Mouse (Mus musculus): ENCODE results near the gene Zfp750.

Zfp750 gene

DNA sequence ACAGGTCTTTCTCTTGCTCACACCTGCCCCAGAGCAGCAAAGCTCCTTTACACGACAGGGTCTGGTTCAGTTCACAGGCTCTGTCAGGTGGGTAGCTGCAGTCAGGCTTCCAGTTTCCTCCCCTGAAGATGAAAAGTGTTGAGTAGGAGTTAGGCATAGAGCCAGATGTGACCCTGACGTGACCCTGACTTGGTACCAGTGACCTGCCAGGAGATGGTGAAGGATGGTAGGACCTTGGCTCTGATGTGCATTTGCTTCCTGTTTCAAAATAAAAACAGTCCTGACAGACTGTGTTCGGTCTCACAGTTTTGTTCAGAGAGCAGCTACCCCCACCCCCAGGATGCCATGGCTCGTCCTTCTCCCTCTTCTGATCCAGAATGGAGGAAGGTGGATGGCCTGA lies 23.3 kb upstream of the Zfp750 start:
- DNase-seq (ENCODE audit: low read depth, low spot score), result no peak

DNA sequence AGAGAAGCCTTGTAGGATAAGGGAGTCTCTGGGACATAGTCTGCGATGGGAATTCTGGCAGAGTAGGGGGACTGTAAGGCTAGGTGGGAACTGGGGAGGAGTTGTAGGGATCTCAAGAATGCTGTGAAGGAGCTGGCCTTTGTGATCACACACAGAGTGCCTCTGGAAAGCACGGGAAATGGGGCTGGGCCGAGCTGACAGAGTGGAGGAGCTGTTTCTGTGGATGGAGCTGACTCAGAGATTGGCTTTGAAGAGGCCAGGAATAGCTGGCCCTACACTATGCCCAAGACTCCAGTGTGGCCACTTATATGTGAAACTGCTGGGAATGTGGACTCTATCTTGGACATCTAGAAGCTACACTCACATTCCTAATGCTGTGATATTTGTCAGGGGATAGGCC lies 17.4 kb upstream of the Zfp750 start:
- DNase-seq (ENCODE audit: low read depth, low spot score), result no peak

DNA sequence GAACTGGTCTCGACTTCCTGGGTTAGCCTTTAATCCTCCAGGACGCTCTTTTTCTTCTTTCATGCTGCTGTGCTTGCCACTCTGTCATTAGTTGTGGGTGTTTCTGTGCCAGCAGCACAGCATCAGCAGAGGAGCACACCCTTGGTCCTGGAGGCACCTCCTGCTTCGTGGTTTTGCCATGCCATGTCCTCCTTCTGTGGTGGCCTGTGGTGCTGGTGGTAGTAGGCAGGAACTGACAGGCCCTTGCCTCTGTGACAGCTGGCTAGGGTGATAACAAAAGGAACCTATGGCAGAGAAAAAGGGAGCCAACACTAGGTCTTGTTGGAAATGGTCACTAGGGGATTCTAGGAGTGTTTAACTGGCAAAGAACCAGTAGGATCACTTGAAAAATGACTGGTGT lies 10.6 kb upstream of the Zfp750 start:
- DNase-seq (ENCODE audit: low read depth, low spot score), result no peak

DNA sequence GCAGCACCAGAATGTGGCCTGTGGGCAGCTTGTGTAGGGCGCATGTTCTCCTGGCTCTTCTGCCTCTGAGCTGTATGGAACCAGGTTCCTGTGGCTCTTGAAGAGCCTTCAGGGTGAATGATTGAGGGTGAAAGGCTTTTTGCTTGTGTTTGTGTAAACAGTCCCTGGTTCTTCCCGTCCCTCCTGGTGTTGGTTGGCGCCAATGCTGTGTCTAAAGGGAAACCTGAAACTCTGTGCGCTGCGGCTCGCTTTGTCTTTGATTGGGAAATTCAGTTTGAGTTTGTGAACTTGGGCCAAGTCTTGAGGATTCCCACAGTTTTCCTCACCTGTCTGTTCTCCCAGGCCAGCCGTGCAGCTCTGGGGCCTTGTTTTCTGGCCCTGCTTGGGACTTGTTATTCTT lies 5.1 kb upstream of the Zfp750 start:
- DNase-seq (ENCODE audit: low read depth, low spot score), result no peak

DNA sequence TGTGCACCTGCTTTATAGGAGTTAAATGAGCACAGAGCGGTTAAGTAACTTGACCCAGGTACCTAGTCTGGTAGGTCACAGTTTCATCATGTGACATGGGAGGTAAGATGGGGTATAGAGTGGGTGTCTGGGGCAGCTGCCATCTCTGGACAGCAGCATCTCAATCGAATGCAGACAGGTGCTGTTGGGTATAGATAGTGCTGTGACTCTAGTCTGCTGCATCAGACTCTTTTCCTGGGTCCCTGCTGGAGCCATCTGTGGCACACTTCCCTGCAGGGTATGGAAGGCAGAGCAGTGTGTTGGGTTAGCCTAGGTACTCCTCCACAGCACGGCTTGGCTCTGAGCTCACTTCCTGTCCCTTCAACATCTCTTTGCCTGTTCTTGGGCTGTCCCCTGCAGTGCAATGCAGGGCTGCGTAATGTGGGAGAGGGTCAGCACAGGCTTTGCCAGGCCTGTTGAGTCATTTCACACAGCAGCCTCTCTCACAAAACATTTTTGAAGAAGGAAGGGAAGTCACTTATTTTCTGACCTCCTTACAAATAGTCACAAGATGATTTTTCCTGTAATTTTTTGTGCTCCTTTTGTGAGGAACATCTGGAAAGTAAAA lies 3.1 kb upstream of the Zfp750 start:
- no peak for DNase-seq (ENCODE audit: low read depth, low spot score)

DNA sequence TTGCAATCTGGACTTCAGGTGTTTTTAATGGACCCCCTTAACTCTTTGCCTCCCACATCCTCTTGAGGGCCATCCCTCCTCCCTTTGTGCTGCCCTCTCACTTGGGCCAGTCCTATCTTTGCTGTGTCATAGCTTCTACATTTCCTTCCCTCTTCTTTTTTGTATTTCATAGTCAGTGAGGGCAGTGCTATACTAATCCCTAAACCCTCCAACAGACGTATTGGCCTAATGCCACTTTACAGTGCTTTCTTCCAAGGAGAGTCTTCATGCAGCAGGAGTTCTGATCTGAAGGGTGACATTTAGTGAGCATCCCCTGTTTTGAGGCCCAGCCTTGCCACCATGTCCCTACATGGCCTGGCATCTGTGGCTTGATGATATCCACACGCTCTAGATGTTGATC lies 1.6 kb upstream of the Zfp750 start:
- DNase-seq (ENCODE audit: low read depth, low spot score), result no peak

DNA sequence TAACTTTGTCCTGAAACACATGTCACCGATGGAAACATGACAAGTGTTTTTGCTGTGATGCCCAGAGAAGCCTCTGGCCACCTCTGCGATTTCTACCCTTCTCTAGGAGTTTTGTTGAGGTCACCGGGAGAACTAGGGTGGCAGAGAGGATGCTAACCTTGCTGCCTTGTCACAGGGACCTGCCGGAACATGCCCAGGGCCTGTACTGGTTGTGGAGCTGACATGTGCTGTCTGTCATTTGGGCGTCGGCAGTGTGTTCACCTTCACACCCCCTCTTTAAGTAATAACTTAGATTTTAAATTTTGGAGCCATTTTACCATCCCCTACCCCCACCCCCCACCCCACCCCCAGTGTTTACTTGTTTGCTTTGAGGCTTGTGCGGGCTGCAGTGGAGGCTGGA lies 570 bp upstream of the Zfp750 start:
- DNase-seq (ENCODE audit: low read depth, low spot score), result peak; percentile 29

DNA sequence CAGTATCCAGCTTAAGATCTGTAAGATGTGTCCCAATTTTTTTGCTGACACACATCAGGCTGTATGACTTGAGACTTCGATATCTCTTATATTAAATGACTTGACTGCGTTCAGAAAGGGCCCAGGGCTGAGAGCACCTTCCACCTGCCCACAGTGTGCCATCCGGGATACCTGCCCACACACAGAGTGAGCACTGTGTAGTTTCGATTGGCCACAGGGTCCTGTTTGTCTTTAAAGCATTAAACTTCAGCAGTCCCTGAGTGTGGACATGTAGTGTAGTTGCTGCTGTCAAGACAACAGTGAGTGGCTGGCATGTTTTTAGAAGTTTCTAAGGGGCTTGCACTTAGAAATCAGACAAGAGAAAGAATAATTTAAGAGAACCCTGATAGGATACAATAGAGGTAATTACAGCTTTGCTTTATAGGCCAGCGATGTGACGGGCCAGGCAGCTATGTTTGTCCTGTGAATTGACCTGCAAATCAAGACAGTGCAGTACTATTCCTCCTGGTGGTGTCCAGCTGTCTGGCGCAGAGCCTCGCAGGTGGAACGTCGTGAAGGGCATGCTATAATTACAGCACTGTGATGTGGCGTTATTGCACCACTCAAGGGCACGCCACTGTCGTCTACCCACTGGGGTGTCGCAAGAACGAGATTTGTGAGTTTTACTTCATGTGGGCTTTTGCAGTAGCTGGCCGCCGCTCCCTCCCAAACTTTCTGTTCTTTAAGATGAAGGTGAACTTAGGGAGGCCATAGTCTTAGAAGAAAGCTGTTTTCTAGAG lies 1.3 kb downstream of the Zfp750 start:
- DNase-seq (ENCODE audit: low read depth, low spot score), result no peak

DNA sequence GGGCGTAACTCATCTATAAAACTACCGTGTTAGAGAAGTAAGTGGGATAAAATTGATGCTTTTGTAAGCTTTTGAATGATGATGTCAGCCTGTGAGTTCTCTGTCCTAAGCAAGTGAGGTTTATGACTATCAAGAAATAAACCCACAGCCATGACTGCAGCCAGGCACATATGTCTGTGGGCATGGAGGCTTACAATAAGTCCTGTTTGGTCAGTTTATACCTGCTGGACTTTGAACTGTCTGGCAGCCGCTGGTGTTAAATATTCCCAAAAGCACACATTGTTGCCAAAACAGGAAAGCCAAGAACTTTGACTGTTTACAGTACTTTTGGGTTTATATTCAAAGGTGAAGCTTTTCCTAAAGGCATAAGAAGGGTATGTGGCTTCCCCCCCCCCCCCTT lies 2.2 kb downstream of the Zfp750 start:
- DNase-seq (ENCODE audit: low read depth, low spot score), result no peak

DNA sequence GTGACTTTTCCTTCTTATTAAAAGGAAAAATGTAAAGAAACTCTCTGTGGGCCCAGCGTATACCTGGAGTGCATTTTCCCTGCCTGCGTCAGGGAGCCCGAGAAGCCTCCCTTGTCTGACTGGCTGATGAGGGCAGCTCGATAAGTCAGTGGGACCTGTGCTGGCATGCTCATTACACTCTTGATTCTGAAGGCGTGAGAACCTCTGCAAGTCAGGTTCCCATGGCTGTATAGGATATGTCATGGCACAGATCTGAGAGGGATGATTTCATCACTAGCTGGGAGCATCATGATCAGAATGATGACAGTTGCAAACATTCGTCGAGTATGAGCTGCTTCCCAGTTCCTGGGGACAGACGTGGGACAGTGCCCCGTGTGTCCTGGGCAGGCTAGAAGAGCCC lies 3.1 kb downstream of the Zfp750 start:
- no peak for DNase-seq (ENCODE audit: low read depth, low spot score)

DNA sequence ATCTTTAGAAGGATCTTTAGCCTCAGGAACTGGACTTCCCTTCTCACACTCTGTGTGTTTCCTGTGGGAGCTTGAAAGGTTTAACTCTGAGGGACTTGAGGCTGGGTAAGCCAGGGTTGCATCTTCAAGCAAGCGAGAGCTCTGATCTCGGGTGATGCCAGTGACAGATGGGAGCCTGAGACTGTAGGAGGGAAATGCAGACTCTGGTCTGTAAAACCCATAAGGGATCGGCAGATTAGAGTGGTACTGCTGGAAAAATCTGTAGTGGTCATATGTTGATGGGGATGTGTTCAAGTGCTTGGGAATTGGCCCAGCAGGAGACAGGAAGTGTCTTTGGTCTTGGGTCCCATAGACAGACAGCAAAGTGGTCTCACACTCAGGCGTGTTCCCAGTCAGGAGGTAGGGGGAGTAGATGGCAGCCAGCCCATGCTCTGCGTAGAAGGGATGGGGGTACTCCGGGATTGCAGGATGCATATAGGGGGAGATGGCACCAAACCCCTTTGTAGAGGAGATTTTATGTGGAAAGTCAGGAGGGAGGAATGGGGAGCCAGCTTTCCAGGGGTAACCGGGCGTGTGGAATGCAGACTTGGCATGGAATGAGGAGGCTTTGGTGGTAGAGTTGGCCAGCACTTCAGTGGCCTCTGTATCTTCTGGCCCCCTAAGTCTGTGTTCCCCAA lies 6.1 kb downstream of the Zfp750 start:
- DNase-seq (ENCODE audit: low read depth, low spot score), result no peak

DNA sequence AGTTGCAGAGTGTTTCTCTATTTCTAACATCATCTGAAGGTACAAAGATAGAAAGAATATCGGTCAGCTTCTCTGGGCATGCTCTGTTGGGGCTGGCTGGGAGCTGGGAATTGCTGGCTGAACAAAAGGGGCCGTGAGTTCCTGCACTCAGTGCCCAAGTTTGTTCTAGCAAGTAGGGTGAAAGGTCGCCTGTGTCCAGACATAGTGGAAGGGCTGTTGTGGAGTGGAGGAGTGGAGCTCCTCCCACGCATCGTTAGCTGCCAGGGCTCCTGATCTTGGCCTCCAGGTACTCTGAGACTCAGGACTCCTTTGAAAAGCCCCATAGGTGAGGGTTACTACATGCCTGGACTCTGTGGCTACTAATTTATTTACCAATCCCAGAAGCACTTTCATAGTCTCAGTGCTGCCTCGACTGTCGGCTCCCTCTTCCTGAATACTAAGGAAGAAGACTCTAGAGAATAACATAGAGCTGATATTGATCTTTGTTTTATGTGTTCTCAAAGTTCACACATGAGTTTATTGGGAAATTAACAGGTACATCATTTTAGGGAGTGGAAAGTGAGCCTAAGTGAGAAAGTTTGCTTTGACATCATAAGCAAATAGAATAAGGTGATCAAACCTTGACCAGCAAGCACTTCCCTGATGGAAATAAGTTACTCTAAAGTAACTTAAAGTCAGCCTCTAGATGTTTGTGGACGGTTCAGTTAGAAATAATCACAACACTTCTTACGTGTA lies 8.5 kb downstream of the Zfp750 start:
- no peak for DNase-seq (ENCODE audit: low read depth, low spot score)

DNA sequence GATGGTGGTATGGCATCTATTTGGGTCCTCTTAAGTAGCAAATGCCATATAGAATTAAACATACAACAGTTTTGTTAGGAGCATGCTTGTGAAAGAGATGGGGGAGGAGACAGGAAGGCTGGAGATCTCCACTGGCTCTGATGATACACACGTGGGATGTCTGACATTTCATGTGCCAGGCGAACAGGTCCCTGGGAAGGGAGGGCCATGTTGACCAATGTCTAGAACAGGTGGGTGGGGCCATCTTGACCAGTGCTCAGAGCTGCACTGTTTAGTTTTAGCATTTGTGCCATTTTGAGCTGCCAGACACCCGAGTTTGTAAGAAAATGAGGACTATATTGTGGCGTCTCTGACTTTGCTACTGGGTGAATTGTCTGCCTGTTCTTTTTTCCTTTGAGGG lies 10.7 kb downstream of the Zfp750 start:
- no peak for DNase-seq (ENCODE audit: low read depth, low spot score)

DNA sequence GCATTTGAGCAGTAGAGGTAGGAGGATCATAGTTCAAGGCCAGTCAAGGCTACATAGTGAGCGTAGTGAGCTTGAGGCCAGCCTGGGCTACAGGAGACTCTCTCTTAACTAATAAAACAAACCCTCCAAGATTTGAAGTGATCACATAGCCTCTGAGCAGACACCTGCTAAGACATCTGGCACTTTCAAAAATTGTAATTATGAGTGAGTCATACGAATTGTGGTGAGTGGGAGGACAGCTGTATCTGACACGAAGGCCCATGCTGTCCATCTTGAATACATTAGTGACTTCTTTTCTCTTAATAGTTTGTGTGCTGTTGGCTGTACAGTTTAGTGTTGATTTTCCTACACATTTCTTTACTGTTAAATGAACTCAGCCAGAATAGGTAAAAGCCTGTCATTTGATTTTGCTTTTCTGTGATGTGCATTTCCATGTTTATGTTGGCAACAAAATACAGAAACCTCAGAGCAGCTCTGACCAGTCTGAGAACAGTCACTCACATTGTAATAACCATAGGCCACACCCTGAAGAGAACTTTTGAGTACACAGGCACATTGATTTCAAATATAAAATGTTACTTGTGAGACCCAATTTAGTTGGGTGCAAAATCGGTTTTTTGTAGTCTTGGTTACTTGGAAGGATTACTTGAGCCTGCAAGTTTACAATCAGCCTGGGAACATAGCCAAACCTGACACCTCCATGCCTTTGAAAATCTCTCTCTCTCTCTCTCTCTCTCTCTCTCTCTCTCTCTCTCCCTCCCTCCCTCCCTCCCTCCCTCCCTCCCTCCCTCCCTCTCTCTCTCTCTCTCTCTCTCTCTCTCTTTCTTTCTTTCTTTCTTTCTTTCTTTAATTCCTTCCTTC lies 16.9 kb downstream of the Zfp750 start:
- DNase-seq (ENCODE audit: low read depth, low spot score), result no peak

DNA sequence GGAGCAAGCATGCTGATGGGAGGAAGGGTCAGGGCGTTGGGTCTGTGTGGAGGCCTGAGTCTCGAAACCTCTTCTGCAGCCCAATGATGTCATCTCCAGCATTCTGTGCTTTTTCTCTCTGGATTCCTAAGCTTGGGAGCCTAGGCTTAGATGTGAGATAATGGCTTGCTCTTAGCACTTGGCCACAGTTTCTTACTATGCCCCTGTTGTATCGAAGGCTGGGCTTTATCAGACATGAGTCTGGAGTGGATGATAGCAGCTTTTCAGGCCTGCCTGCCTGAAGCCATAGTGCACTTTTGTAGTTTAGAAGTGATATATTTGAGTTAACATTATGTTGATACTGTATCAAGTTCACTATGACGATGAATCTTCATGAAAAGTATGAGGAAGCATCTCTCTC lies 17.6 kb downstream of the Zfp750 start:
- DNase-seq (ENCODE audit: low read depth, low spot score), result no peak

DNA sequence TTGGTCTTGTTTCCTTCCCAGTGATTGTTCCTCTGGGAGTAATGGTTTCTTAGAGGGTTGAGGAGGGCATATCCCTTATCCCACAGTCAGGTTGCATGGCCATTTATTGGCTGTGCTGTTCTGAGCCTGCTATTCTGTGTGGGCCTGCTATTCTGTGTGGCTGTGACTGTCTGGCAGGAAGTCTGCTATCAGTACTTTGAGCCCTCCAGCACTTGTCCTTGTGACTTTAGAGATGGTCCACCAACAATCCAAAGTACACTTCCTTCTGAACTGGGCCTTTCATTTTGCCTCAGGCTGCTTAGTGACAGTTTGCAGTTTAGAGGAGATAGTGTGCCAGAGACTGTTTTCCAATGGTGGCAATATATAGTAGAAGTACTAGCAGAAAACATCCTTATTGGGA lies 18.5 kb downstream of the Zfp750 start:
- no peak for DNase-seq (ENCODE audit: low read depth, low spot score)

DNA sequence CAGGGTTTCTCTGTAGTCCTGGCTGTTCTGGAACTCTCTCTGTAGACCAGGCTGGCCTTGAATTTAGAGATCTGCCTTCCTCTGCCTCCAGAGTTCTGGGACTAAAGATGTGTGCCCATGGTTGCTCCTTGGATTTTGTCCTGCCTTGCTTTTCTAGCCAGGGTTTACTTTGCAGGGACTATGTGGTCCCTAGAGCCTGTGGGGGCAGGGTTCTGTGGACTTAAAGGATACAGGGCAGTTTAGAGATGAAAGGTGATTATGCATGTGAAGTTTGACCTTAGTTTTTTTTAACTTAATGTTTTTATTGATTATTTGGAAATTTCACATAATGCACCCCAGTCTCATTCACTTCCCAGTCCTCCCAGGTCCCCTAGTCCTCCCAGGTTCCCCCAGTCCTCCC lies 28.5 kb downstream of the Zfp750 start:
- DNase-seq (ENCODE audit: low read depth, low spot score), result no peak

DNA sequence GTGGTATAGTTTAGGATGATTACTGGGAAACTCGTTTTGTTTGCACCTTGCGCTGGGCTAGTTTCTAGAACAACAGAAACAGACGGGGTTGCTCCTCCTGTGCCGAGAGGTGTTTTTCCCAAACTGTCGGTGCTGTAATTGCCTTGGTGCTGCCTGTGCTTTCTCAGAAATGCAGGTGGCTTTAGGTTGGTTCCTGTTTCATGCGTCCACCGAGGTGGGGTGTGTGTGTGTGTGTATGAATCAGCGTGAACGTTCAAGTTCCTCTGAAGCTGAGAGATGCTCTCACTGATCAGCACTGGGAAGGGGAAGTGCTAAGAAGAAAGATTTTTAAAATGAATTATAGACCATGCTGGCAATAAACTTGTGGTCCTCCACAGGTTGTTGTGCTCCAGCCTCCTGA lies 33.3 kb downstream of the Zfp750 start:
- no peak for DNase-seq (ENCODE audit: low read depth, low spot score)

DNA sequence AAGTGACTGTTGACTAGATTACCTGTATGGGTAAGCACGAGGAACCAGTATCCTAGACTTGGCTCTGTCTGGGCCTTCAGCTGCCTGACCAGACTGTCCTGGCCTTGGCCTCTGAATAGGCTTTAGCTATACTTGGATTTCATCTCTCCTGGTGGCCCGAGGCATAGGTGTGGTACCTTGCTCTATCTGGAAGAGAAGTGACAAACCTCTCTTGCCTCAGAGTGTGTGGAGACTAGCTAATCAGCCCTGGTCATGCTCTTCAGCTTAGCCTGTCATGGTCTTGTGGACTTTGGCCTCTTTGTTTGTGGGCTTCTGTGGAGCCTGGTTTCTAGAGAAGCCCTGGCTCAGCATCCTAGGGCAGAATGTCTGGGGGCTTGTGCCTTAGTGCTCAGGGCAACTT lies 38.0 kb downstream of the Zfp750 start:
- DNase-seq (ENCODE audit: low read depth, low spot score), result no peak

DNA sequence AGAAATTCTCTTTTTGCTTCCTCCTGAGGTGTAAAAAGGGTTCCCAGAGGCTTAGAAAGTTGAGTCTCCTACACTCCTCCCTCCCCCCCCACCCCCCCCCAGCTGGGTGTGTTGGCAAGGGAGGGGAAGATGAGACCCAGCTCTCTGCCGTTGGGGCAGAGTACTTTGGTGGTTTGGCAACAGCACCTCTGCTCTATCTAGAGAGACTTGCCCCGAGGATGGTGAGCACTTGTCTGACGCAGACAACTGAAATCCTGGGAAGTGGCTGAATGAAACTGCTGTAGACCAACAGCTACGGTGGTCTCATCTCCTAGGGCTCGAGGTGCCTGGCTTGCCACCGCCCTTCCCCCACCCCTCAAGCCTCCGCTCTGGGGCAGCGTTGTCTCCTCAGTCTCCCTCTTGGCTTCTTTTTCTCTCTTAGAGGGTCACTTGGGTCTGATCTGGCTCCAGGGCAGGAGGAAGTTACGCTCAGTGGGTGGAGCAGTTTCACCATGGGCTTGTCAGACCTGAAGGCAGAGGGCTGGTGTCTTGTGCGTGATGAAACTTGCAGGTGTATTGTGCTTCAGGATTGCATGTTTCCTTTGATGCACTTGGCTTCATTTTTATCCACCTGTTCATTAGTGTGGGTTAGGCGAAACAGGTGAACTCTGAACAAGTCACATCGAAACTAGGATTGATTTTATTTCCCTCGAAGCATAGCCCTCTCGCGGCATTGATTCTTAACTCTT lies 39.5 kb downstream of the Zfp750 start:
- no peak for DNase-seq (ENCODE audit: low read depth, low spot score)
